Mouse (Mus musculus) NIH3T3 (cell line): ENCODE measurements around the gene Col4a2.
A peak's percentile ranks its signal among the peaks of the same experiment; 100 is the strongest.

Experiments
- DNase-seq: peaks from one replicate; pipeline ENCODE4 v3.0.0-alpha.2; 2012; ENCODE audit warnings: low read depth

Col4a2 gene

DNA sequence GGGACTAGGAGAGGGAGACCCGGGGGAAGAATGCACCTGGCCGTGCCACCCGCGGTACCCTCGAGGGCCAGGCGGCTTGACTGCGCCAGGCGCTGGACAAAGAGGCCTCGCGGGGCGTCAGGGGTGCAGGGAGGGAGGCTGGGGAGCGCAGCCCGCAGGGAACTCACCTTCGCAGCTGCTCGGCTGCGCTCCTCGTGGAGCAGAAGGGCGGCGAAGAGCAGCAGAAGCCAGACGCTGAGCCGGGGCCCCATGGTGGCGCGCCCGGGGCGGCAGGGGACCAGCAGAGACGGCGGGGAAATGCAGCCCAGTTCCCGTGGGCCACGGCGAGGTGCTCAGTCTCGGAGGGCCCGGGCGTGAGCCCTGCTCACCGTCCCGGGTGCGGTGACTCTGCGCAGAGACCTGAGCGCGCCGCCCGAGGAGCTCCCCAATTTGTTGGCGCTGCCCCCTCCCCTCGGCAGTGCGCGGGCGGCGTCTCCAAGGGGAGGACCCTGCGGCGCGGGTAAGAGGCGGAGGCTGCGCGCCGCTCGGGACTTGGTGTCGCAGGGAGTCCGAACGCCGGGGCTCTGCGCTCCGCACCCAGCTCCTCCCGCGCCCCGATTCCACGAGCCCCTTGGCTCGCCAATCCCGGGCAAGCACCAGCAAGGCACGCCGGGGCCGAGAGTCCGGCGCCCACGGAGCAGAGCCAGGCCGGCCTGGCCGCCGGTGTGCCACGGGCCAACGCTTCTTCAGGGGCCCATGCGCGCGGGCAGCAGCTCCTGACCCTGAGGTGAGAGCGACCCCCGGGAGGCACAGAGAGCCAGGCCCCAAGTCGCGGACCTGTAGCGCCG, at the start of gene Col4a2, which contains the start of gene Col4a1:
TSS of gene Col4a2 (plus strand) at position 457 of the 827 bp plus-strand sequence.
TSS of gene Col4a1 (minus strand) at position 478 of the 827 bp plus-strand sequence.
- peak; percentile 79 for DNase-seq

DNA sequence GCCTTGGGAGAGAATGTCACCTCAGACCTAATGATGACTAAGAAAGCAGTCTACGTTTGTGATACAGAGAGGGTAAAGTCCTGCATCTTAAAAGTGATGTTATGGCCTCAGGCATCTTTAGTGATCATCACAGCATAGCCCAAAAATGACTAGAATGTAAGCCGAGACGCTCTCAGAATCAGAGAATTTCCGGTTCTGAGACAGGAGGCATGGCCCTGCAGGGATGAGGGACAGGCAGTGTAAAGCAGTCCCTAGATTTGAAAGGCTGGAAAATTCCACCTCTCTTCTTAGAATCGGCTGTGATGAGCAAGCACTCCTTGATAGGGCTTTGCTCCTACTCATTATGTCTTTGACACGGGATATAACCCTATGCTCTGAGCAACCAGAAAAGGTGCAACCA, 48.8 kb upstream of the Col4a2 start:
- no peak for DNase-seq

DNA sequence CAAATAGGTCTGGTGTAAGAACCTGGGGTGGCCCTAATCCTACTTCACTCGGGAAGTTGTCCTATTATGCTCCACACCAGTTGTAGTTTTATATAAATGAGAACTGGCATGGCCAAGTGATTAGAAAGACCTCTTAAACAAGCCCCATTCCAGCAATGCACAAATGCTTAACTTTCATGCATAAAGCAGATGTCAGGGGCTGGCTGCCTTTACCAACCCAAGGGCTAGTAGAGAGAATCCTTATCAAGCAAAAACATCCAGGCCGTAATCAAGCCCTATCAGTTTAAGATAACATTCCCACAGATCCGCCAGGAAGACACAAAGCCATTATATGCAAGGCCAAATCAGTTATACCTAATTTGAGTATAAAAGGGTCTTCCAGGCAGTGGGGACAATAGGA, 46.6 kb upstream of the Col4a2 start:
- DNase-seq: no peak

DNA sequence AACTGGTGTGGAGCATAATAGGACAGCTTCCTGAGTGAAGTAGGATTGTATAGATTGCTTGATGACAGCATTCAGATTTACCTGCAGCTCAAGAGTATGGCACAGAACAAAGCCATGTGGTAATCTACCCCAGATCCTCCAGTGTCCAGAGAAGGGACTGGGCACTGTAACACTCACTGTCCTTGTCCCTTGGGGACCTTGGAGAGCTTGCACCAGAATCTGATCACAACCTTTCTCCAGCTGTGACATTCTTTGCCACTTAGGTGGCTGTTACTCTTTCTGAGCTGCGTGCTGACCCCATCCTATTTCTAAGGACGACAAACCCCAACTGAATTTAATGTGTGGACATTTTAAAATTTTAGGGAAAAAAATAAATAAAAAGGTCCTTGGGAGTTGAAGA, 46.1 kb upstream of the Col4a2 start:
- no peak for DNase-seq

DNA sequence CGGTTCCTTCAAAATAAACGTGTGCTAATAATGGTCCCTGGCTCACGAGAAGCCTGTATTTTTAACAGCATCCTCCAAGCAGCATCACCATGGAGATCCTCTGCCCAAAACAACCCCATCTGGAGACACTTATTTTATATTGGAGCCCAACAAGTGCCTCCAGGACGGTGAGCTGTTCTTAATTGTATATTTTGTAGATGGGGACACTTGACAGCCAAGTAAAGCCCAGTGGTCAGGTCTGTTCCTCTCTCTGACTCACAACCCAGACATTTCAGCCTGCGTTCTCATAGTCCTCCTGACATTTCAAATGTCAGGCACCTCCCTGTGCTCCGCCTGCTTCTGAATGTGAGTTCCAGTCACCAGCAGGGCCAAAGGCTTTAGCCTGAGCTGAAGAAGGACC, 43.9 kb upstream of the Col4a2 start:
- DNase-seq: peak; percentile 44

DNA sequence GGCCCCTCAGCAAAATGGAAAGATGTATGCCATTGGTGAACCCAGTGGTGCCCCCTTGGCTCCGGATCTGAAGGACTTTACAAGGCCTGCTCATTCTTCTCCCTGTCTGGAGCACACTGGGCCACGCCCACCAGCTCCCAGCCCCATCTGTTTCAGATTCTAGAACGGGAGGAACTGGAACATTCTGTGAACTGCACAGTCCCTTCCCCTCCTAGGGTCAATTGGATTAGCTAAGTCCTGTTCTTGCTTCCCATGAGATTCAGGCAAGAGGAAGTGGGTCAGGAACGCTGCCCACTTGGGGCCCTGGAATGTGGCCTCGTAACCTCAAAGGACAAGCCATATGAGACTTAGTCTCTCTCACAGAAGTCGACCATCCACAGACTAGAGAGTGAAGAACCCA, 41.8 kb upstream of the Col4a2 start:
- DNase-seq: peak; percentile 44

DNA sequence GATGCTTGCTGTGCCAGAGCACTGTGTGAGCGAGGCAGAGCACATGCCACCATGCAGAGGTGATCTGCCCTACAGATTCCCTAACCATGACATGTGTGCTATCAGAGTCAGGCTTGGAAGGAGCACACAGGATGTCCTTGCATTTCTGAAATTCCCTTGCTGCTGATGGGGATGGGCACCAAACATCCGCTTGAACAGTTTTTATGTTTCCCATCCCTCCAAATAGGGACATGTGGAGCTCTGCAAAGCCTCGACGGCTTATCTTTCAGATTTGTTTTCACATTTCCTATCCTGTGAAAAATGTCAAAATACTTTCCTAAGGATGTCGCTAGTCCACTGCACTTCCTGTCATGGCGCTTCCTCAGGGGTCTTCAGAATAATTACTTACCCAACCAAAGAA, 40.4 kb upstream of the Col4a2 start:
- no peak for DNase-seq

DNA sequence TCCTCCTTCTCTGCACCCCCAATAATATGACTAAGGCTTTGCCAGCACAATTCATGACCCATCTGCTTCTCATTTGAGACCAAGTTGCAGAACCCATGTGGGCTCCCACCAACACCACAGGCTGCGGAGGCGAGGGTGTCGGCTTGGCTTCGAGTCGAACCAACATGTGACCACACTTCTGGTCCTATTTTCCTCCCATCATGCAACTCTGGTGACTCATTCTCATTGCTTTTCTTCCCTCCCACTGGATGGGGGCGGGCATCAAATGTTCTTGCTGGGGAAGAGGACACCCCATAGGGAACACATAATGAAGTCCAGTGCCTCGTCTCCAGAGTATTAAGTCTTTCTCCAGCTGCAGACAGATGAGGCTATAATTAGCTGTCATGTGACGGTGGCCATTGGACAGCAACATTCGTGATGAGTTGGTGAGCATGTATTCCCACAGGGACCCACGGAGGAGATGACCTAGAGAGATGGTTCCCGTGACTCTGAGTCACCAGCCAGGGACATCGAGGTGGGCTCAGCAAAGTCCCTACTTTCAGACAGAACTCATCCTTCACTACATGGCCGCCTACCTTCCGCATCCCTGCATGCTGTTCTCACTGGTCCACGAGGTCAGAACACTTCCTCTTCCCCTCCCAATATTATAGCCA, 39.0 kb upstream of the Col4a2 start:
- peak; percentile 95 for DNase-seq

DNA sequence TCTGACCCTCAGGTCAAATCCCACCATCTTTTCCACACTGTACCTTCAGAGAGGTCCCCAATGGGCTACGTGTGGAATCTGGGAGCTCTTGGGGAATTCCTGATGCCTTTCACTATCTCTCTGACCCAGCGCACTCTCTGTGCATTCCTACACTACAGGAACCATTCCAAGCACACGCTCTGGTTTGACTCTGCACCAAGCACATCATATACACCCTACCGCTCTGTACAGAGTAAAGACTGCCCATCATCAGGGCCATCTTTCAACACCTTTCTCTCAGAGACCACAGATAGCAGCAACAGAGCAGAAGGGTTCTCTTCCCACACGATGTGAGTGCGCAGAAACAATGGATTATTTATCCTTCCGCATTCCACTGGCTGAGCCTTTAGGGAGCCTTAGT, 38.2 kb upstream of the Col4a2 start:
- DNase-seq: no peak

DNA sequence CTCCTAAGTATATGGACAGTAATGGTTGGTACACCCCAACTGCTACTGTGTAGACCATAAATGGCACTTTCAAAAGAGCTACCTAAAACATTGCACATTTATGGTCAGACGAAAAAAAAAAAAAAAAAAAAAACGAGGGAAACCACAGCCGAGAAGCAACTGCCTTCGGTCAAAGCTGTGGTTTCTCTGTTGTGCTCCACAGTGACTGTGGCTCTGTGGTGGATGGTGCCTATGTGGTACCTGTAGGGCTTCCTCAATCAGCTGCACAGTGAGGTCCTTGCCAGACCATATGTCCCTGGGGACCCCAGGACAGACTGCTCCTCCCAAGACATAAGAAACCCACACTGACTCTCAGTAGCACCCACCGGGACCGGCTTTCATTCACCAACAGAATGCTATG, 36.3 kb upstream of the Col4a2 start:
- no peak for DNase-seq

DNA sequence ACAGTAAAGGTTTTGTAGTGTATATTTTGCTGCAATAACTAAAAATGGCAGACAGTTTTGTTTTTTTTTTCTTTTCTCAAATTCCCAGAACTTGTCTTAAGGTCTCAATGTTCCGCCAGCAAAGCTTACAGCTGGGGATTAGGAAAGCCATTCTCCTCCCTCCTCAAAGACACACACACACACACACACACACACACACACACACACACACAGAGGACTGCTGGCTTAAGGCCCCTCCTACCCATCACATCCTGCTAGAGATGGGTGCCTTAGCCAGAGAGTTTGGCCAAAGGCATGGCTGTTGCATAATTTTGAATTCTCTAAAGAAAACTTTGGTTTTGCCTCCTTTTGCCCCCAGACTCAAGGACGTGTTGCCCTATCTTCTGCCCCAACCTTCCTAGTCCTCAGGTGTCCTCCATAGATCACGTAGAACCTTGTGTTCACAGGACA, 35.0 kb upstream of the Col4a2 start:
- peak; percentile 54 for DNase-seq

DNA sequence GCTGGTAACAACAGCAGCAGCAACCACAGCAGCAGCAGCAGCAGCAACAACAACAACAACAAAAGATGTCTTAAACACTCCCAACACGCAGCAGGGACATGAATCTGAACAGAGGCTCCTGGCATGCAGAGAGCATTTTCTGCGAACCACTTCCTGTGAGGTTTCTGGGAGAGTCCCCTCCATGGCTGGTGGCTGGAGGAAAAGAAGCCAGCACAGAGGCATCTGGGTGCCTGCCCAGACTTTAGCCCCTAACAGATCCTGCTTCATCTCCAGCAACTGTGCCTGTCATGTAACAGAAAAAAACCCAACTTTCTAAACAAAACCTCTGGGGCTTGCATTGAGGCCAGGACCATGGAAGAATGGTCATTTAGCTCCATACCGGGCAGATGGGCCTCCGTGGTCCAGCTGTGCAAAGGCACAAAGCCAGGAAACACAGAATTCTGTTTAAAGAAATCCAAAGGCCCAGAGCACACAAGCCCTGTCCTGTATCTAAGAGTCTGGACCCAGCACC, 34.4 kb upstream of the Col4a2 start:
- peak; percentile 59 for DNase-seq

DNA sequence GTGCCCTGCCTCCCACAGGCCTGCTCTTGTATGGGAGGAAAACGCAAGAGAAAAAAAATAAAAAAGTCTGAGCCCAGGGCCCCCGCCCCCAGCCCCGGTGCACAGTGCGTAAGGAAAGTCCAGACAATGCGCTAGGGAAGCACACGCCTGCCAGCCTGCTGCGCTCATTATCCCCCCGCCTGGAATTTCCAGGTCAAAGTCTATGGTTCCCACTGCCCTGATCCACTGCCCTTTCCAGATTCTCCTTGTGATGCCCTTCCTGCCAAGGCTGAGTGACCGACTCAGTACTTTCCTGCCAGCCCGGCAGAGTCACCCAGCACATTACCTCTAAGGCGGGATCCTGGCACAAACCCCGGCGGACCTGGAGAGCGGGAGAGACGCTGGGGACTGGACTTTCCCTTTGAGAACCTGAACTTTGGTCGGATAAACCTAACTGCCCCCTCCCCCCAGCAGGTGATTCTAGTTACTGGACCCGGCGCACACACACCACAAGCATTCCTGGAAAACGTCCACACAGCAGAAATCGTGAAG, 33.2 kb upstream of the Col4a2 start:
- DNase-seq: no peak

DNA sequence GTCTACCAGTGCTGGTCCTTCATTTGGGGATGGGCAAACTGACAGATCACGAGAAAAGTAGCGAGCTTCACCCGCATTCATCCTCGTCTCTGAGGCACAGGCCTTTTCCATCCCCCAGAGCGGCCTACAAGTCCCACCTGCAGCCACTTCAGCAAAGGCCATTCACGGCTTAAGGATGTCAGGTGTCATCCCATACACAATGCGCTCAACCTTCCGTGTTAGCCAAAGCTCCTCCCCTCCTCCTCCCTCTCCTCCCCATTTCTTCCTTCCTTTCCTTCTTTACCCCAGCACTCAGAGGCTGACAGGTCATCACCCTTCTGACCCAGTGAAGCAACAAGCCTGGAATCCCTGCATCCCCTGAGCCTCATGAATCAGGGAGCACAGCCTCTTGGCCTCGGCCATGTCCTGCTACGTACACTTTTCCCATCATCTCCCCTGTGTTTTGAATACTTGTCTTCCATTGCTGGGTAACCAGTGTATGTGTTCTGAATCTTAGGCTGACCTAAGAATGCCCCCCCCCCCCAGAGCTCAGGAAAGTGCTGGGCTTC, 31.8 kb upstream of the Col4a2 start:
- DNase-seq: no peak

DNA sequence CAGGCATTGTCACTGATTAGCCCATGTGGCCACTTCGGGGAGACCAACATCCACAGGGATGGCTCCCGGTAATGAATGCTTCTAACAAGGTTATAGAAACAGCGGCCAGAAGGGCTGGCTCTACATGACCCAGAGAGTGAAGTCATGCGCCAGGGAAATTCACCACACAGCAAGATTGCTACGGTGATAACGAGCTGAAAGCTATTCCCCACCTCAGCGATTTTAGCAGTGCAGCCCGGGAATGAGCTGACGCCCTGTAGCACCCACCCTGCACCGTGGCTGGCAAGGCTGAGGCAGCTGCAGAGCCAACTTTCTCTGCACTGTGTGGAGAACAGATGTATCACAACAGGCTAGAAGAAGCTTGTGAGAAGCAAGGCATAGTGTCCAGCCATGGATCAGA, 30.5 kb upstream of the Col4a2 start:
- DNase-seq: no peak

DNA sequence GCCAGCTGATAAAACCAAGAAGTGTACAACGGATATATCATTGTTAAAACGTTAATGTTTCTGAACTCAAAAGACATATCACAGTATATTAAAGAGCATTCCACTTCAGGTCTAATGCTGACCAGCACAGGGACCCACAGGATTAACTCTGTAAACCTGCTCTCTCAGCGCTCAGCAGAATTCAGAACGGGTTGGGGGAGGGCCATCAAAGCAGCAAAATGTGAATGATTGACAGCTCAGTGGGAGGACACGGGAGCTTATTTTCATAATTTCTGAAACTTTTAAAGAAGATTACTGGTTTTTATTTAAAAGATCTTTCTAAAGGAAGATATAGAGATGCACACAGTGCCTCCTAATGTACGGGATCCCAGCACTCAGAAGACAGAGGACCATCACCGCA, 29.9 kb upstream of the Col4a2 start:
- DNase-seq: no peak

DNA sequence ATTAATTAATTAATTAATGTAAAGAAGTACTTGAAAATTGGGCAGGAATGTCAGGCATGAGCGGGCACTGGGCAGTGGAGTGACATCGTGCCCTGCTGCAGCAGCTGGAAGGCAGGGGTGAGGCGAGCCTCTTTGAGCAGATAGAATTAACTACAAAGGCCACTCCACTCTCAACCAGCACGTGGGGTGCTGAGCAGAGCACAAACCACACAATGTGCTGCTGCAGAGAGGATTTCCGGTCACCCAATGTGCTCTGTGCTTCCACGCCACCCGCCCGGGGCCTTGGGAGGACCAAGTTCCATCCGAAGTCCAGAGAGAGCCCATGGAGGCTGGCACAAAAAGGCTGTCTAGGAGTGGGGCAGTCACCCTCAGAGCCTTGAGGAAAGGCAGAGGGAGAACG, 29.4 kb upstream of the Col4a2 start:
- no peak for DNase-seq

DNA sequence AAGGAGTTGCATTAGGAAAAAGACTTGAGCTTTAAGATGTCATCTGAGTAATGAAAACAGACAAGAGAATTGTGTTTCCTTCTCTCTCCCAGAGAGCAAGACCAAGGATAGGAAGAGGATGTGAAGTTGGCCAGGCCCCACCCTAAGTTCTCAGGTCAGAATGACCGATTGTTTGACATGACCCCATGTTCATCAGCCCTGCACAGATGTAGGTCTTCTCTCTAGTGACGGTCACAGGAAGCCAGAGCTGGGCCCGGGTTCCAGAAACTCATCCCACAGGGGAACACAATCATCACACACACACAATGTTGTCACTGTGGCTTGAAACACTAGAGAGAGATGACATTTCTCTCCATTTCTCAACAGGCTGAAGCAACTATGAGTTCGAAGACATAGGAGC, 27.2 kb upstream of the Col4a2 start:
- no peak for DNase-seq

DNA sequence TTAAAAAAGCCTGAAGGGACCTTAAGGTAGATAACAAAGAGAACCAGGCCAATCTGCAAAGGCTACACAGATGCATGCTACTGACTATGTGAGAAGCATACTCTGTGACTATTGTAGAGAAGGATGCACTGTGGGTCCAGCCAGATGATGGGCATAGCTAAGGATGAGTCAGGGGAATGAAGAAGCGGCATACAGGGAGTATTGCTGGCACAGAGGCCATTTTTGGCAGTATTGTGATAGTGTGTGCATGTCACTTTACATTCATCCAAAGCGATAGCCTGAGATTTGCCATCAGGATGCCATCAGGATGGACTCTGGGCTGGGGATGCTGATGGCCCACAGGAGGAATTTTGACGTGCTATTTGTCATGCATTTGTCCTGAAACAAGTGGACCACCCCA, 25.5 kb upstream of the Col4a2 start:
- no peak for DNase-seq

DNA sequence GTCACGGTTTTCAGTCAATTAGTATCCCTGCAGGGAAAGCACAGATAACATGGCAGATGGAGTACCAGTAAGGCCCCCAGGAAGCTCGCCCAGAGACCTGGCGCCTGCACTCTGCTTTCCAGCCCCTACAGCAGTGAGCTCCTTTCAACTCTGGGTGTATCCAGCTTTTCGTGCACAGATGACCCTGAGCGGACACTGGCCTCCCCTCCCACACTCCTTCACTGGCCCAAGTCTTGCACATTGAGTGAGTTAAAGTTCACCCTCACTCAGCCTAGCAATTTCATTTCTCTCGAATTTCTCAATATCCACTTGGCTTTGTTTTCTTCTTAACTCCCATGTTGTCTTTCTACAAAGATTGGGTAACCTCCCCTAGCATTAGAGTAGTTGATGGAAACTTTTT, 24.3 kb upstream of the Col4a2 start:
- peak; percentile 23 for DNase-seq

DNA sequence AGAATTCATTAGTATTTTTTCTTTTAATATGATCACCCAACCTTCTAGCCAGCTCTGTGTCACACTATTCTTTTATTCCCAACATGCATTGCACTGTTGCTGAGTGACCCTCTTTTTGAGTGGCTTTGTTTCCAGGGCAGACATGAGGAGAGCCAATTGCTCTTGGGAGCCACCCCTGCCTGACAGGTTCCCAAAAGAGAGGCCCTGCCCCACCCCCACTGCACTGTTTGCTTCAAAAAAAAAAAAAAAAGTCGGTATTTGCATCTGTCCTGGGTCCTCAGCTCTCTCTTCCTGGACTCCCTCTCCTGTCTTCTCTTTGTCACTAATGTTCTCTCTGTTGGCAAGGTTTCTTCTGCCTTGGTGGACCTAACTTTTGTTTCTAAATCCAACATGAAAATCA, 22.1 kb upstream of the Col4a2 start:
- no peak for DNase-seq

DNA sequence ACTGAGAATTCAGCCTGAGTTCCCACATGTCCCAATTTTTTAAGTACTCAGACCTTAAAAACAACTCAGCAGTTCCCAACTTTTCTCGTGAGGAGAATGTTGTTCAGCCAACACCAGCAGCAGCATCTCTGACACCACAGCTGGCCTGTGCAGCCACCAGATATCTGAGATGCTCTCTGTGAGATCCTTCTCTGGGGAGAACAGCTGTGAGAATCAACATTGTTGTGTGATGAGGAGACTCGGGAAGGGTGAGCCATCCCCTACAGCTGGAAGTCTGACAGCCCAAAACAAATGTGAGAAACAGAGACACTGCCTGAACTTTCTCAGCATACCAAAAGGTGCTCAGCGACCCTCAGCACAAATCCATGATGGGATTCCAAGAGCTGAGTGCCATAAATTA, 20.0 kb upstream of the Col4a2 start:
- DNase-seq: no peak
